Mouse (Mus musculus): ENCODE results near the gene Birc2. TPM values are rescaled to one million over a fixed set of nuclear protein-coding genes. Genes with fewer than 3 reads are reported as not detected.

Gene Birc2
- polyA plus RNA-seq, 1 experiment: 33.6 TPM

- H3K27ac ChIP-seq (ENCODE audit: control insufficient read depth, insufficient read depth, low read depth, low read length): no peak overlapping the region
- no peaks in the 10 kb centered on the region; the same call in 1 of the 2 replicates for H3K4me1 ChIP-seq (ENCODE audit: control insufficient read depth, insufficient read depth, low read length)
- TF ChIP-seq POLR2A (IDR thresholded peaks at IDR 0.05; ENCODE audit: control insufficient read depth, low read depth, low read length): no peak
- TF ChIP-seq CTCF (IDR thresholded peaks at IDR 0.05; ENCODE audit: control insufficient read depth, insufficient read depth, insufficient replicate concordance, low read depth, low read length): no peak
- H3K4me3 ChIP-seq (ENCODE audit: control insufficient read depth, low read depth, low read length): no peak overlapping the region
- H3K27me3 ChIP-seq (ENCODE audit: control insufficient read depth, insufficient read depth, low read length): no peaks in the 10 kb centered on the region
- H3K36me3 ChIP-seq (ENCODE audit: control insufficient read depth, insufficient read depth, low read length): no peaks in the 10 kb centered on the region
Measured at GRCm38 (mm10) chr9:7783823-7784614, 52.8 kb downstream of the Birc2 start.

- Histone ChIP-seq H3K27ac (ENCODE audit: control insufficient read depth, insufficient read depth, low read depth, low read length) (no peak overlapping the region), H3K4me1 (ENCODE audit: control insufficient read depth, insufficient read depth, low read length) (no peaks in the 10 kb centered on the region; the same call in 1 of the 2 replicates), H3K27me3 (ENCODE audit: control insufficient read depth, insufficient read depth, low read length) (no peaks in the 10 kb centered on the region), H3K4me3 (ENCODE audit: control insufficient read depth, low read depth, low read length) (no peak overlapping the region), H3K36me3 (ENCODE audit: control insufficient read depth, insufficient read depth, low read length) (no peaks in the 10 kb centered on the region)
- no peak for TF ChIP-seq CTCF (IDR thresholded peaks at IDR 0.05; ENCODE audit: control insufficient read depth, insufficient read depth, insufficient replicate concordance, low read depth, low read length)
- no peak for TF ChIP-seq POLR2A (IDR thresholded peaks at IDR 0.05; ENCODE audit: control insufficient read depth, low read depth, low read length)
Measured at GRCm38 (mm10) chr9:7780250-7781150, 56.4 kb downstream of the Birc2 start.

- Histone ChIP-seq H3K27me3 (ENCODE audit: control insufficient read depth, insufficient read depth, low read length) (no peaks in the 10 kb centered on the region), H3K36me3 (ENCODE audit: control insufficient read depth, insufficient read depth, low read length) (no peaks in the 10 kb centered on the region), H3K4me1 (ENCODE audit: control insufficient read depth, insufficient read depth, low read length) (no peaks in the 10 kb centered on the region), H3K4me3 (ENCODE audit: control insufficient read depth, low read depth, low read length) (no peak overlapping the region), H3K27ac (ENCODE audit: control insufficient read depth, insufficient read depth, low read depth, low read length) (no peak overlapping the region)
- TF ChIP-seq POLR2A (IDR thresholded peaks at IDR 0.05; ENCODE audit: control insufficient read depth, low read depth, low read length) (no peak), CTCF (IDR thresholded peaks at IDR 0.05; ENCODE audit: control insufficient read depth, insufficient read depth, insufficient replicate concordance, low read depth, low read length) (no peak)
Measured at GRCm38 (mm10) chr9:7779786-7780185, 57.1 kb downstream of the Birc2 start.

GRCm38 (mm10) chr9:7778771-7779170 lies 58.1 kb downstream of the Birc2 start:
- no peaks in the 10 kb centered on the region for H3K4me1 ChIP-seq (ENCODE audit: control insufficient read depth, insufficient read depth, low read length)
- no peak for TF ChIP-seq CTCF (IDR thresholded peaks at IDR 0.05; ENCODE audit: control insufficient read depth, insufficient read depth, insufficient replicate concordance, low read depth, low read length)
- no peak for TF ChIP-seq POLR2A (IDR thresholded peaks at IDR 0.05; ENCODE audit: control insufficient read depth, low read depth, low read length)
- H3K27ac ChIP-seq (ENCODE audit: control insufficient read depth, insufficient read depth, low read depth, low read length): no peak overlapping the region
- H3K36me3 ChIP-seq (ENCODE audit: control insufficient read depth, insufficient read depth, low read length): no peaks in the 10 kb centered on the region
- peak overlapping the region; percentile 21 for H3K4me3 ChIP-seq (ENCODE audit: control insufficient read depth, low read depth, low read length)
- no peaks in the 10 kb centered on the region for H3K27me3 ChIP-seq (ENCODE audit: control insufficient read depth, insufficient read depth, low read length)

- Histone ChIP-seq H3K36me3 (ENCODE audit: control insufficient read depth, insufficient read depth, low read length) (no peaks in the 10 kb centered on the region), H3K4me3 (ENCODE audit: control insufficient read depth, low read depth, low read length) (no peak overlapping the region), H3K27ac (ENCODE audit: control insufficient read depth, insufficient read depth, low read depth, low read length) (no peak overlapping the region), H3K27me3 (ENCODE audit: control insufficient read depth, insufficient read depth, low read length) (no peaks in the 10 kb centered on the region), H3K4me1 (ENCODE audit: control insufficient read depth, insufficient read depth, low read length) (no peaks in the 10 kb centered on the region)
- TF ChIP-seq CTCF (IDR thresholded peaks at IDR 0.05; ENCODE audit: control insufficient read depth, insufficient read depth, insufficient replicate concordance, low read depth, low read length) (no peak), POLR2A (IDR thresholded peaks at IDR 0.05; ENCODE audit: control insufficient read depth, low read depth, low read length) (no peak)
Measured at GRCm38 (mm10) chr9:7777652-7778051, 59.2 kb downstream of the Birc2 start.

GRCm38 (mm10) chr9:7776940-7777339 lies 59.9 kb downstream of the Birc2 start:
- no peaks in the 10 kb centered on the region for H3K27me3 ChIP-seq (ENCODE audit: control insufficient read depth, insufficient read depth, low read length)
- no peak overlapping the region for H3K27ac ChIP-seq (ENCODE audit: control insufficient read depth, insufficient read depth, low read depth, low read length)
- H3K4me1 ChIP-seq (ENCODE audit: control insufficient read depth, insufficient read depth, low read length): no peaks in the 10 kb centered on the region
- H3K36me3 ChIP-seq (ENCODE audit: control insufficient read depth, insufficient read depth, low read length): no peaks in the 10 kb centered on the region
- no peak overlapping the region for H3K4me3 ChIP-seq (ENCODE audit: control insufficient read depth, low read depth, low read length)
- no peak for TF ChIP-seq CTCF (IDR thresholded peaks at IDR 0.05; ENCODE audit: control insufficient read depth, insufficient read depth, insufficient replicate concordance, low read depth, low read length)
- no peak for TF ChIP-seq POLR2A (IDR thresholded peaks at IDR 0.05; ENCODE audit: control insufficient read depth, low read depth, low read length)

- Histone ChIP-seq H3K36me3 (ENCODE audit: control insufficient read depth, insufficient read depth, low read length) (no peaks in the 10 kb centered on the region), H3K4me1 (ENCODE audit: control insufficient read depth, insufficient read depth, low read length) (no peaks in the 10 kb centered on the region)
- no peak for TF ChIP-seq POLR2A (IDR thresholded peaks at IDR 0.05; ENCODE audit: control insufficient read depth, low read depth, low read length)
- no peak for TF ChIP-seq CTCF (IDR thresholded peaks at IDR 0.05; ENCODE audit: control insufficient read depth, insufficient read depth, insufficient replicate concordance, low read depth, low read length)
Measured at GRCm38 (mm10) chr9:7775986-7776385, 60.9 kb downstream of the Birc2 start.

More at GRCm38 (mm10) chr9:7775986-7776385, 60.9 kb downstream of the Birc2 start:
- Histone ChIP-seq H3K27me3 (ENCODE audit: control insufficient read depth, insufficient read depth, low read length) (no peaks in the 10 kb centered on the region), H3K27ac (ENCODE audit: control insufficient read depth, insufficient read depth, low read depth, low read length) (no peak overlapping the region), H3K4me3 (ENCODE audit: control insufficient read depth, low read depth, low read length) (no peak overlapping the region)
